Mouse (Mus musculus): ENCODE measurements around the gene Trim37.

DNA sequence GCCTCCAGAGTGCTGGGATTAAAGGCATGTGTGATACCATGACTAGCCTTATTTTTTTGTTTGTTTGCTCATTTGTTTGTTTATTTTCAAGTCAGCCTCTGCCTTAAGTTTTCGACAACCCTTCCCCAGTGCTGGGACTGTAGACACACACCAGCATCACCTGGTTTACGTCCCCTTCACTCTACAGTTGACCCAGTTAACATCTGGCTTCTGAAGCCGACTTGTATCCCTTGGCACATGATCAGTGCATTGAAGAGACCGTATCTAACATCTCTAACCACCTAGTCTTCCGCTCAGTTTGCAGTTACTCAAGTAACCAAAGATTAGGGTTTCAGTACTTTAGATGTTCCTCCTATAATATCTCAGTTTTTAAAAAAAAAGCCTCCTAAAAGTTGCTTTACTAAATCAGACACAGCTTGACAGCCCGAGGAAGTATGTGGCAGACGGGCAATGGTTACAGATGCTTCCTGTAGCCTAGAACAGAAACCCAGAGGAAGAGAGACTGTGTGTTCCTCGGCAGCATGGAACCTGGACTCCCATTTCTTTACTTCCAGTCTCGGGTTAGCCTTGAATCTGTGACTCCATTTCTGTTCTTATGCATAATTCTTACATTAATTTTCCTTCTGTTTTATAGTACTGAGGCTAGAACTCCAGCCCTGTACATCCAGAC is 118.4 kb downstream of the Trim37 start:
- TF ChIP-seq CTCF (IDR thresholded peaks at IDR 0.05; ENCODE audit: control insufficient read depth, insufficient read depth, low read length) (no peak), POLR2A (IDR thresholded peaks at IDR 0.05; ENCODE audit: borderline replicate concordance, control insufficient read depth, low read depth, low read length) (no peak)

Data from bone marrow, adult 2 months (tissue).